Mouse (Mus musculus) testis, adult 10 weeks (tissue): ENCODE data around the gene Tstd2. TPM values are rescaled to one million over a fixed set of nuclear protein-coding genes. Genes with fewer than 3 reads are reported as not detected.

Experiments
- polyA plus RNA-seq: library from polyadenylated mRNA; stranded (reverse); fragments of 350-450 nt; fragmentation: Illumina TruSeq; extraction: RNeasy Lipid Tissue Mini Kit (QIAGEN cat#74804); gene quantifications from one replicate; pipeline ENCODE4 v1.2.3, GENCODE M21; 2014; ENCODE audit warnings: low read depth, low replicate concordance

The Tstd2 gene
- polyA plus RNA-seq: 11.0 TPM

DNA sequence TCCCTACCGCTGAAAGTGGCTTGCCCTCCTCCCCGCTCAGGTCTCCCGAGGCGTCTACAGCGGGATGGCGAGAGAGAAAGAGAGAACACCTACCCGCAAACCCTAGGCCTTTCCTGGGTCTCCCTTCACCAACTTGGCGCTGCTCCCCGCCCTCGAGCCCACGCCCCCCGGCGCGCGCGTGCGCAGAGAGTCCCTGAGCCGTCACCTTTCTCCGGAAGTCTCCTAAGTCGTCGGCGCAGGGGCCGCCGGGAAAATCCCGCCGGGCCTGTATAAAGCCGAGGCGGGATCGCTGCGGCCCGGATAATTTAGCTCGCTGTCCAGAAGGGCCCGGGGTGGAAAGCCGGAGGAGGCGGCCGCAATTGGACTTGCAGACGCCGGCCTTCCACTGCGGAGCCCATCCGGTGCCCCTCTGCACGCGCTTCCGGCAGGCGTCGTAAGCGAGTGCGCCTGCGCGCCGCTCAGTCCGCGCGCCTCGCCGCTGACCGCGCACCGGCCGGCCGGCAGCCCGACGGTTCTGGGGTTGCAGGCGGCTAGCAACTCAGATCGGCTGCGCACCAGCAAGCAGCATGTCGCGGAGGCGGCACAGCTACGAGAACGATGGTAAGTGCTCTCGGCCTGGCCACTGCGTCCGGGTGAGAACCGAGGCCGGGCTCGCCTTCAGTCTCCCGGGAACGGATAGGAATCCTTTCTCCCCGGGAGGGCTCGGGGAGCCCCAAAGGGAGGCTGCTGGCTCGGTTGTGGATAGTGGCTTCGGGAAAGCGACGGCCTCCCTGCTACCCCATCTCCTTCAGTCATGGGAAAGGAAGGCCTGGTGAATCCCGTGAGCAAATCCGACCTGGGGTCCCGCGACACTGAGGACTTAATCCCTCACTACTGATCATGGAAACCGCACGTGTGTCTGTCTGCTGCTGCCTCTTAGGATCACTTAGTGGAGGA lies at the start of gene Tstd2, which contains the start of gene Ncbp1:
TSS of gene Tstd2 (minus strand) at position 408 of the 936 bp plus-strand sequence.
TSS of gene Ncbp1 (plus strand) at position 327 of the 936 bp plus-strand sequence.

Other genes starting within 250 kb of the Tstd2 start
- gene Ccdc180, start 248.4 kb downstream of the Tstd2 start, polyA plus RNA-seq: 37.1 TPM
- gene Tdrd7, start 173.4 kb downstream of the Tstd2 start, polyA plus RNA-seq: 232 TPM
- gene Tmod1, start 99.8 kb downstream of the Tstd2 start, polyA plus RNA-seq: 15.8 TPM
- gene Ncbp1, start 81 bp downstream of the Tstd2 start, polyA plus RNA-seq: 305 TPM
- gene Xpa, start 57.6 kb upstream of the Tstd2 start, polyA plus RNA-seq: 20.8 TPM
- not detected for gene Foxe1, start 204.9 kb upstream of the Tstd2 start, polyA plus RNA-seq